Mouse (Mus musculus): ENCODE data around the gene P2ry13.

The P2ry13 gene

GRCm38 (mm10) chr3:59210727-59211126, at the start of gene P2ry13:
TSS of gene P2ry13 (minus strand) at chr3:59210882.
- DNase-seq (ENCODE audit: low read depth, low spot score) = no peak

DNA sequence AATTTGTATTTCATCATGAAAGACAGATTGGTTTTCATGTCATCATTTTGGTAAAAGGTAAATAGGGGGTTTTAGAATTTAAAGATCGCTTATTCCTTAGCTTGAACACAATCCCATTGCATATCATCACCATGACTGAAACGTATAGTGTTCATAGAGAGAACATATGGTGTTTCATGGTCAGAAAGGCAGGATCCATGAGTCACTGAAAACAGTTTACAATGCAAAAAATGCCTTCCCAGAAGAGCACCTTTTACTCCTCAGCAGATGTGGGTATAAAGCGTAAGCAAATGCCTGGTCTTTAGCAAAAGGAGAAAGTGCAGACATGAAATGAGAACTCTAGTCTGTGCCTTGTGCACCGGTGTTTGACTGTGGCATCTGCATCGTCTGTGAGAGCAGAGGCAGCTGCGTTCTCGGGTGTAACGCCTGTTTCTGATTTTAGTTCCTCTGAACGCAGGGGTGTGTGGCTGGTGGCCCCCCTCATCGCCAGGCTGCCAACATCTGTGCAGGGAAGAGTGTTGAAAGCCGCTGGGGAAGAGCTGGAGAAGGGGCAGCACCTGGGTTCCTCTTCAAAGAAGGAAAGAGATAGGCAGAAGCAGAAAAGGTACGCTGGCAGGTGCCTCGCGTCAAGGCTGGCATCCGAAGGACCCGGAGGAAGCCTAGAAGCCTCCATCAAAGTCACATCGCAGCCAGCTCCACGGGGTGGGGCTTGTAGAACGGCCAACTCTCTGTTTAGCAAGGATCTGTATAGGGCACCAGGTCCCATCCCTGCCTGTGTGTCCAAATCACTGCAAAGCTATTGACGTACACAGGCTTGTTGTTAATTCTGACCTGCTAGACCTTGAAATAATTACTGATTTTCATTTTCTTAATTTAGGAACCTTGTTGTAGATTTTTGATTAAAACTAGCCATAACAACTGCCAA, 47.3 kb upstream of the P2ry13 start:
- no peak for DNase-seq (ENCODE audit: low read depth, low spot score)

DNA sequence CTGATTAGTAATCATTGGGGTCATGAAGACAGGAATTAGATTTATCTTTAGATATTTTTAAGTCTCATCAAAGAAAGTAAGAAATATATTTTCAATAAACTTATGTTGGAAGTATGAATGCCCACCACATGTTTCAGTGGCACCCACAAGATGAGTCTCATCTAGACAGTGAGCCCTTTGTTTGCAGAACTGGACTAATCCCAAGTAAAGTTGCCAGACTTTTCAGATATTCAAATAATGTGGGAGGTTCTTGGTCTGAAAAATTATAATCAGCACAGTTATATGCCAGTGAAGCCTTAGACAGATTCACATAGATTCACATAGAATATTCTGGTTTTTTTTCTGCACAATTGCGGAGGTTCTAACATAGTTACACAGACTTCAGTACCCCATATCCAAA, 39.8 kb upstream of the P2ry13 start:
- DNase-seq (ENCODE audit: low read depth, low spot score) = no peak

GRCm38 (mm10) chr3:59248031-59248430, 37.3 kb upstream of the P2ry13 start:
- DNase-seq (ENCODE audit: low read depth, low spot score) = no peak

- DNase-seq (ENCODE audit: low read depth, low spot score) = no peak
Observed at GRCm38 (mm10) chr3:59243384-59243783, 32.7 kb upstream of the P2ry13 start.

GRCm38 (mm10) chr3:59234878-59235277, 24.2 kb upstream of the P2ry13 start:
- no peak for DNase-seq (ENCODE audit: low read depth, low spot score)

GRCm38 (mm10) chr3:59230912-59231311, 20.2 kb upstream of the P2ry13 start:
- no peak for DNase-seq (ENCODE audit: low read depth, low spot score)

- DNase-seq (ENCODE audit: low read depth, low spot score) = no peak
Observed at GRCm38 (mm10) chr3:59228730-59229551, 18.3 kb upstream of the P2ry13 start.

DNA sequence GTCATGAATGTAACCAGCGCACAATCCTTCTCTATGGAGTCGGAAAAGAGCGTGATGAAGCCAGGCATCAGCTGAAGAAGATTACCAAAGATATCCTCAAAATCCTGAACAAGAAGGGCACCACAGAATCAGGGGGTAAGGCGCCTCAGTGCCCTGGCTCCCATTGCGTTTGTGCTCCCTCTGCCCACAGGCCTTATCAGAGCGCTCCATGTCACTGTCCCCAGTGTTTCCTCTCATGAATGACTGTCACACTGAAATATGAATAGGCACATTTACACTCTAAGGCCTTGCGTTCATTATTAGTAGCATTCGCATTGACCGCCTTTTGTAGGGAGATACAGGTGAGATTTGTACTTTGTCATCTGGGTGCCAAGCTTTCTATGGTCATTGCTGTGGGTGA, 17.0 kb upstream of the P2ry13 start:
- no peak for DNase-seq (ENCODE audit: low read depth, low spot score)

GRCm38 (mm10) chr3:59225411-59225810, 14.7 kb upstream of the P2ry13 start:
- DNase-seq (ENCODE audit: low read depth, low spot score) = no peak

DNA sequence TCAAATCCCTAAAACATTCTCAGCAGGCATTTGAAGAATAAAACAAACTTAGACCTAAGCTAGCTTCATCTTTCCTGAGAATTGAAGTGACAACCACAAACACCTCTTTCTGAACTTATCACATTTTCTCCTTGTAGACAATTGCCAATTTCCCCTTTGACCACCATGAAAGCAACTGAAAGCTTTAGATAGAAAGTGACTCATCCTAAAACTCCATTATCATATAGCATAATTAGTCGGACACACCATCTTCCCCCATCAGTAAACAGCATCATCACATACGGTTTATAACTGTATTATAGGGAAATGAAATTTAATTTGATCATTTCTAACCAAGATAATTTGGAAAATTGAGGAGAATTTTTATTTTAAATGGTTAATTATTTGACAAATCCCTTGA, 11.6 kb upstream of the P2ry13 start:
- no peak for DNase-seq (ENCODE audit: low read depth, low spot score)

- DNase-seq (ENCODE audit: low read depth, low spot score) = no peak
Observed at GRCm38 (mm10) chr3:59219326-59219725, 8.6 kb upstream of the P2ry13 start.

DNA sequence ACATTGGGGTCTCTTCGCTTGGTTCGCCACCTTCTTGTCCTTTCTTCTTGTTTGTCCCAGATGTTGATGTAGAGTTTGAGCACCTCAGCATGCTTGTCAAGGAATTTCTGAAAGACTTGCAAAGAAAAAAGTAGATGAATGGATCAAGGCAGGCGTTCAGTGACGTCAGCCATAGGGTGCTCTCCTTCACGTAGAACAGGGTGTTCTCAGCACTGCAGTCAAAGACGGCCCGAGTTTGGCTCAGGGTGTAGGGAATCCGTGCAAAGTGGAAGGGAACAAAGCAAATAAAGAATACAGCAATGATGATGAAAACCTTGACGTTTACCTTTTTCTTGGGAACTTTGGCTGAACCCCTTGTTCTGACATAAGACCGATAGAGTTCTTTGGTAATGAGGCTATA, 6.5 kb upstream of the P2ry13 start:
- no peak for DNase-seq (ENCODE audit: low read depth, low spot score)

DNA sequence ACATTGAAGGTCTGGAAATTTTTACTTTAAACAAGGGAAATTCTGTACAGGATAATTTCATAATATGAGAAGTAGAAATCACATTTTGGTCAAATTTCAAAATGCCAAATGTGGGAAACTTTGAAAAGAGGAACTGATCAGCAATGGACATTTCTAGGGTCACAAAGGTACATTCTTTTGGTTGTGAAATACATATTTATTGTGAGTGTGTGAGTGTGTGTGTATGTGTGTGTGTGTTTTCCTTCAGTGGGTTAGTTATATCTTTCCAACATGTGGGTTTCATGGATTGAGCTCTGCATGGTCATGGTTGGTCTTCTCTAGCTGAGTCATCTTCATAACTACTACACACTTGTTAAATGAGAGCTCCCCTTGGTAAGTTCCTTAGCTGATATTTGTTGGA, 1.7 kb upstream of the P2ry13 start:
- no peak for DNase-seq (ENCODE audit: low read depth, low spot score)

DNA sequence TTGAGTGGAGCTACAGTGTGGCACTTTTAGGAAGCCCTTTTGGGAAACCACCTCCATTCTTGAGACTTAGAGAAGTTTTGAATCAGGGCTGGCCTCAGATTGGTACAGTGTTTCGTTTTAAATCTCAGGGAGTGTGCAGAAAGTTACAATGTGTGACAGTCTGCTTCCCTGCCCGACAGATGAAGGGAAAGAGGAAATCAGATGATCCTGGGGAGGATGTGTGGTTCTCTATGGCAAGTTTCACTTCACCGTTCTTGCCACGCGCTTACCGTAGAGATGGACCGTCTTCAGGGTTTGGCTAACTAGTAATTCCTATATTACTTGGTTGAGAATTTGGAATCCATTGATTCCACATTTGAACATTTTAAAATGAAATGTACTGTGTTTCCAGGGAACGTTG, 1.1 kb upstream of the P2ry13 start:
- no peak for DNase-seq (ENCODE audit: low read depth, low spot score)

DNA sequence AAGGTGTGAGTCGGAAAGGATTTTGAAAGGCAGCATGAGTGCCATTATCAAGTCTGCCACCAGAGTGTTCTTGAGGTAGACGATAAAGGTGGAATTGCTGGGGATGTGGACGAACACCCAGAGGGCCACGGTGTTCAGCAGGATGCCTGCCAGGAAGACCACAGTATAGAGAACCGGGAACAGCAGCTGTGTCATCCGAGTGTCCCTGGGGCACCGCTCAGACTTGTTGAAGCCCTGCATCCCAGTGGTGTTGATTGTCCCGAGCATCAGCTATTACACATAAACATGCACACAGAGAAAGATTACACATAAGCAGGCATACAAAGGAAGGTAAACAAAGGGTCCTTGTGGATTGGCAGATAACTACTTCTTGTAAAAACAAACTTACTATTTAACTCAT, 593 bp downstream of the P2ry13 start:
- DNase-seq (ENCODE audit: low read depth, low spot score) = no peak

DNA sequence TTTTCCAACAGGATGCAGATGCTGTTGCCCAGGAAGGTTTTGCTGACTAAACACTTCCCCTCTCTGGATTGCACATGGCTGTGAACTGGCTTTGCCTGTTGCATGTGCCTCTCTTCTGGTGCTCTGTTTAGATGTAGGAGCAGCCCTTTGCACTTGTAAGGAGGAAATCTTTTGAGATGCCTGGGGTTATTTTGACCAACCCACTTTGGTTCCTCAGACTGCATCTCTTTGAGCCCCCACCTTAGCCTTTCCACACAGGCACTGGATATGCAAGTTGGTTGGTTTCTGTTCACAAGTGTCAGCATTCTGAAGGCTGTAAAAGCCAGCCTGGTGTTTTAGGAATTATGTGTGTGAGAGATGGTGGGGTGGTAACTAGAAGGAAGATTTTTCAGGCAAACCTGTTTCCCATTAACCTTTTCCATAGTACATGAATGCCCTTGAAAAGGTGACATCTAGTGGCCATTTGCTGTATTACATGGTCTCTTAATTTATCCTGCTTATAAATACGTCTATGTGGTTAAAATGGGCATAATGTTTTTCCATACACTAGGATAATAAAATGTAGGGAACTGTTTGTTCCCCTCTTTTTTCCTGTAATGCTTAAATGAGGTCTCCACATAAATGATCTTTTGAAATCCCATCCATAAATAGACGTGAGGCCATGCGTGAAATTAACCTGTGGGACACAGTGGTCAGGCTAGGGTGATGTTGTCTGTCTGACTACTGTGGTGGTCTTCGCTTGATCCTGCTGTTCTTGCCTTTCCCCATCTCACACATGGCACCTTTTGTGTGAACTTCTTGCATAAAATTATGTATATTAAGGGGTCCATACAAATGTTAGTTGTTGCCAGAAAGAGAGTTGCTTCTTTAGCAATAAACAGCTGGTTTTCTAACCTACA, 1.8 kb downstream of the P2ry13 start:
- DNase-seq (ENCODE audit: low read depth, low spot score) = peak; percentile 31

DNA sequence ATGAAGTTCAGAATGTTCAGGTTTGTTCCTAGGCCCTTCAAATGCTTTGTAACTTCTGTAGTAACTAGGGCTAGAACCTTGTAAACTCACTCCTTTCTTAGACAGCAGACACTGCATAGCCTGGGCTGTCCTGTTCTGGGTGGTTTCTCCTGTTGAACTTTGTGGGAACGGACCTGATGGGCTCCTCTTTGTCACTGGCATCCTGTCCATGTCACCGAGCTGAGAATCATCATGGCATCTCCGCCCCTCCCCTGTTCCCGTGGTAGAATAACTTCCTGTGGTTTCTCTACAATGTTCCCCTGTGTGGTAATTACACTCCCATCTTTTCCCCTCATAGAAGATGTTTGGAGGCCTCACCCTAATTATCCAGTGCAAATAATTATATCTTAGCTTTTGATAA, 4.7 kb downstream of the P2ry13 start:
- no peak for DNase-seq (ENCODE audit: low read depth, low spot score)

DNA sequence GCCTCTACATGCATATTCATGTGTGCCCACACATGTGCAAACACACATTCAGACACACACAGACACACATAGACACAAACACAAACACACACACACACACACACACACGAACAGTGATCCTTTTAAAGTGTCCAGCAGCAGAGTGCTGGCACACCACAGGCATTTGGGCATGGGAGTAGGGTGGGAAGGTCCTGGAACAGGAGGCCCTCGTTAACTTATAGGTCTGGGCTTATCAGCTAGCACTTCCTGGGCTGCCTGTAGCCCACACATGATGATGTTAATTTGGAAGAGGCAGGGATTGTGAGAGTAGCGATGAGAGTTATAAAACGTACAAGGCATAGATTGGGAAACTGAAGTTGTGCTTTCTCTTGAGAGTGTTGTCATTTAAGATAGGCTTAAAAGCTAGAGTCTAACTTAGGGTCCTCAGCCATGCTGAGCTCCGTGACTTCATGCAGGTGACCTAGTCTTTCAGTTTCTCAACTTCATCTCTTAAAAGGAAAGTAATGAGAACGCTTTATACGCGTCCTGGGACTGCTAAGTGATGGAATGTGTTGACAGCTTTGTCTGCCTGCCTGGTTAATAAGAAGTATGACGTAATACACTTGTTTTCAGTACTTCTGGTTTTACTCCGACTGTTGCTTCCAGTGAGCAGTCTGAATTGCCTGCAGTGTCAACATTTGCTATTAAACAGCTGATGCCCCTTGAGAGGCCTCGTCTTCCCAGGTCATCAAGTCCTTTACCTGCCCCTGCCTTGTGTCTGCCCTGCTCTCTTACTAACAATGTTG, 5.8 kb downstream of the P2ry13 start:
- no peak for DNase-seq (ENCODE audit: low read depth, low spot score)

DNA sequence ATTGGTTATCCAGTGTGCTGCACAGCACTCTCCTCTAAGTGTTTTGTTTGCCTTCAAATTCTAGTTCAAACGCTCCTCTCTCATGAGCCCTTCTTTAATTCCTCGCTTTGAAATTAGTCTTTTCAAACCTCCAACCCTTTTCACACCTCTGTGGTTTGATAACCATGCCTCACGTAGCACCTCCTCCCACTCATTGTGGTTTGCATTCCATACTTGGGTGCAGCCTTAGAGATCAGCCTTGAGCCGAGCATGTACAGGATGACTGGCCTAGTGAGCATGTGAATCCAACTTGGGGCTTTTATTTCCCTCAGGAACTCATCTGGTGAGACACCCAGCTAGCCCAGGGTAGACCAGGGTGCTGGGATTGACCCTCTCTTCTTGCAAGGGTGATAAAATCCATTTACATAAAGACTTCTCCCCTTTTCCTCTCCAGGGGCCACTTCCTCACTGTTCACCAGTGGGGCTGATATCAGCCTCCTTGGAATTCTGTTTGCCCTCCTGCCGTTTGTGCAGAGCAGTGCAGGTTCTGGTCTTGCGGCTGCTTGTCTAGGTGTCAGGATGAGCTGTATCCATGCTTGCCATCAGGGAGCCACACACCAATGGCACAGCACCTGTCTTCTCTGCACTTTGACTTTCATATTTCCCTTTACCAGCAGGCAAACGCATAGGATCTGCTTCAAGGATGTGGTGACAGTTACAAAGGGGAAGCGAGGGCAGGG, 6.7 kb downstream of the P2ry13 start:
- DNase-seq (ENCODE audit: low read depth, low spot score) = no peak
